Mouse (Mus musculus) stomach, postnatal 0 days (tissue): ENCODE data around the gene Cux2. TPM values are rescaled to one million over a fixed set of nuclear protein-coding genes. Genes with fewer than 3 reads are reported as not detected.

Experiments used
- ATAC-seq: fragments of 200-750 bp; cut with Nextera tagmentation; 2 replicates; pipeline ENCODE4 v1.8.0; 2017; ENCODE audit not compliant: low FRiP score, low TSS enrichment
- DNase-seq: peaks from one replicate; pipeline ENCODE4 v3.0.0-alpha.2; 2016; ENCODE audit warnings: low spot score
- H3K27ac ChIP-seq: fragments of 300-500 bp; sonication (generic); replicated peaks from 2 replicates; pipeline ENCODE4 v1.5.1; 2014; ENCODE audit warnings: mild to moderate bottlenecking, control low read depth
- H3K27me3 ChIP-seq: fragments of 300-500 bp; sonication (generic); 2 replicates; pipeline ENCODE4 v1.6.1; 2014; ENCODE audit warnings: low read length; ENCODE audit not compliant: control insufficient read depth, insufficient read depth
- H3K36me3 ChIP-seq: fragments of 300-500 bp; sonication (generic); 2 replicates; pipeline ENCODE4 v1.6.1; 2014; ENCODE audit warnings: low read length, mixed read lengths; ENCODE audit not compliant: control insufficient read depth, insufficient read depth
- H3K4me1 ChIP-seq: fragments of 300-500 bp; sonication (generic); replicated peaks from 2 replicates; pipeline ENCODE4 v1.6.1; 2014; ENCODE audit warnings: antibody characterized with exemption; ENCODE audit not compliant: control insufficient read depth, insufficient read depth
- H3K4me2 ChIP-seq: fragments of 300-500 bp; sonication (generic); replicated peaks from 2 replicates; pipeline ENCODE4 v1.6.1; 2014; ENCODE audit warnings: low read depth, mild to moderate bottlenecking, control low read depth, moderate library complexity
- H3K4me3 ChIP-seq: fragments of 300-500 bp; sonication (generic); 2 replicates; pipeline ENCODE4 v1.5.1; 2014; ENCODE audit warnings: low read depth, low read length, control low read depth
- H3K9ac ChIP-seq: fragments of 300-500 bp; sonication (generic); 2 replicates; pipeline ENCODE4 v1.6.1; 2014; ENCODE audit warnings: mild to moderate bottlenecking, low read length, control low read depth, mixed read lengths
- H3K9me3 ChIP-seq: fragments of 300-500 bp; sonication (generic); 2 replicates; pipeline ENCODE4 v1.6.1; 2016; ENCODE audit warnings: low read length; ENCODE audit not compliant: control insufficient read depth
- CTCF ChIP-seq: IDR thresholded peaks from 2 replicates; pipeline ENCODE4 v1.5.1; 2016; ENCODE audit warnings: antibody characterized with exemption, low read depth, mild to moderate bottlenecking, moderate library complexity
- EP300 ChIP-seq: optimal IDR thresholded peaks from 2 replicates; pipeline ENCODE3; 2016; ENCODE audit warnings: antibody characterized with exemption
- WGBS: fragments of 180-500 bp; shearing (Covaris S2); extraction: QIAGEN DNeasy Blood & Tissue Kit; methylation state at CpG from one replicate; pipeline ENCODE4 v1.1.7; 2014; 5-methylcytosine and 5-hydroxymethylcytosine counted together
- polyA plus RNA-seq: library from polyadenylated mRNA; unstranded; fragments of >200 nt; fragmentation: Nextera tagmentation; extraction: Ambion mirVana; gene quantifications from 2 replicates; pipeline ENCODE4 v1.2.1, GENCODE M21; 2015

The Cux2 gene
- polyA plus RNA-seq, 1 experiment from 2014 or later, result 1.2 TPM

DNA sequence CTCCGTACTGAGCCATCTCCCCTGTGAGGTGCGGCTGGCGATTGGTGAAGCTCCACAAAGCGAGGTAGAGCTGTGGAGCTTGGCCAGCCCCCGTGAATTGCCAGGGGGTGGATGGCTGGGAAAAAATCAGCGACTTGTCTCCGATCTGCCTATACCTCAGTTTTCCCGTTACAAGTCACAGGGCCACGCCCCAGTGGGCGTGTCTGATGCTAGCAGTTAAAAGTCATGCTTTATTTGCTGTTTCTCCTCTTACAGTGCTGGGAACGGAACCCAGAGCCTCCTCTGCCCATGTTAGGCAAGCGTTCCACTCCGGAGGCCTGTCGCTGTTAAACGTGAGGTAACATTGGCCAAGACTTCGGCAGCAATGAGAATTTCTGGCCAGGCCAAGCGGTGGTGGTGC, 144.2 kb downstream of the Cux2 start:
- H3K4me1 ChIP-seq, result no peaks in the 10 kb centered on the region
- H3K9ac ChIP-seq, result no peak overlapping the region
- no peaks in the 10 kb centered on the region for H3K27me3 ChIP-seq
- H3K4me3 ChIP-seq, result no peak overlapping the region
- DNase-seq, result no peak
- WGBS, result 78% methylated on average over 17 of the region's 17 CpGs
- H3K4me2 ChIP-seq, result no peak overlapping the region
- no peak for ATAC-seq
- no peak for TF ChIP-seq EP300
- no peak for TF ChIP-seq CTCF
- no peaks in the 10 kb centered on the region for H3K36me3 ChIP-seq
- no peaks in the 10 kb centered on the region for H3K9me3 ChIP-seq
- no peak overlapping the region for H3K27ac ChIP-seq

DNA sequence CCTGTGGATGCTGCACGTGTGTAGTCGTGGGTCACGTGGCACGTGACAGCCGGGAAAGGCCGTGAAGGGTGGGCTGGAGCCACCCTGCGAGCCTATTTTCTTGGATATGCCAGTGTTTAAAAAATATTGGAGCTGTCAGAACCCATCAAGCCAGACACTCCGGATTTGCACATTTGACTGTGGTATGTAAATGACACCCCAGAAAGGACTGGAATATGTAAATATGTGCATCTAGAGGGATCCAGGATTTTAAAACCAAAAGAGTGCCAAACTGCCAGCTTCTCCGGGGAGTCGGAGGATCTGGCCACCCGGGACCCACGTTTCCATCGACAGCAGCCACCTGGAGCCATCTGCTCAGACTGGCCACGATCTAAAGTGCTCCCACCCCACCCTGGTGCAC, 145.1 kb downstream of the Cux2 start:
- H3K4me3 ChIP-seq, result no peak overlapping the region
- H3K27me3 ChIP-seq, result no peaks in the 10 kb centered on the region
- no peak overlapping the region for H3K27ac ChIP-seq
- H3K4me1 ChIP-seq, result no peaks in the 10 kb centered on the region
- ATAC-seq (no peak), DNase-seq (no peak)
- no peak overlapping the region for H3K4me2 ChIP-seq
- WGBS, result 83% methylated on average over 14 of the region's 14 CpGs
- no peaks in the 10 kb centered on the region for H3K9me3 ChIP-seq
- H3K9ac ChIP-seq, result no peak overlapping the region
- H3K36me3 ChIP-seq, result no peaks in the 10 kb centered on the region
- TF ChIP-seq EP300 (no peak), CTCF (no peak)

DNA sequence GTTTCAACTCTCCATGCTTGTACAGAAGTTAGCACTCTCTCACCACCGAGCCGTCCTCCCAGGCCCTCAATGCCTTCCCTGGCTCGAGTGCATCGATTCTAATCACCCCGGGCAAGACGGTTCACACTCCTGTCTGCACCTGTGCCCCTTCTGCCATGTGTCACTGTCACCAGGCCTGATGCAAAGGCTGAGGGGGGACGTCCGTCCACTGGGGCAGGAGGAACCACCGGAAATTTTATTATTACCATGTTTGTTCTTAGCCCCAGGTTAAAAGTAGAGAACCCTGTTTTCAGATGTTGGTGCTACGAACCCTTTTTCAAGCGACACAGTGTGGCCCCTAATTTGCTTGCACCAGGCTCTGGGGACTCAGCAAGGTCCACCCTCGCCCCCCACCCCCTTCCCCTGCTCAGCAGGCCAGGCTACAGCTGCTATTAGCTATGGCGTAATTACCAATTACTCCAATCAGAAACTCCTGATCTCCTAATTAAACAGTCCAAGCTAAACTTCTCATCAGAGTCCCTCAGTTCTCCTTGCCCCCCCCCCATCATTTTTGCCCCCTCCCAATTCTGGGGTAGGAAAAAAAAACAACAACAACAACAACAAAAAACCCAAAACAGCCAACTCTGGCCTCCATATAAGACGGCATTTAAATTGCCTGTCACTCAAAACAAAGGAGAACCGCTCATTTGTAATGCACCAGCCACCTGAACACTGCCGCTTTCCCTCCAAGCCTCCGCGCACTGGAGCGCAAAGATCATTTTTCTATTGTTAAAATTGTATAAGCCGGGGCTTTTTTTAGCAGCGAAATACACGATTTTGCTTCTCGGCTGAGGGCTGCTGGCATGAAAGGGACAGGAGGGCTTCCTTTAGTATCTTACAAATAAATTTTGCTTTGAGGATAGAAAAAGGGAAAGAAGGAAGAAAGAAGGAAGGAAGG, 146.8 kb downstream of the Cux2 start:
- no peak for TF ChIP-seq EP300
- no peak for TF ChIP-seq CTCF
- no peak for DNase-seq
- 55% methylated on average over 23 of the region's 23 CpGs for WGBS

DNA sequence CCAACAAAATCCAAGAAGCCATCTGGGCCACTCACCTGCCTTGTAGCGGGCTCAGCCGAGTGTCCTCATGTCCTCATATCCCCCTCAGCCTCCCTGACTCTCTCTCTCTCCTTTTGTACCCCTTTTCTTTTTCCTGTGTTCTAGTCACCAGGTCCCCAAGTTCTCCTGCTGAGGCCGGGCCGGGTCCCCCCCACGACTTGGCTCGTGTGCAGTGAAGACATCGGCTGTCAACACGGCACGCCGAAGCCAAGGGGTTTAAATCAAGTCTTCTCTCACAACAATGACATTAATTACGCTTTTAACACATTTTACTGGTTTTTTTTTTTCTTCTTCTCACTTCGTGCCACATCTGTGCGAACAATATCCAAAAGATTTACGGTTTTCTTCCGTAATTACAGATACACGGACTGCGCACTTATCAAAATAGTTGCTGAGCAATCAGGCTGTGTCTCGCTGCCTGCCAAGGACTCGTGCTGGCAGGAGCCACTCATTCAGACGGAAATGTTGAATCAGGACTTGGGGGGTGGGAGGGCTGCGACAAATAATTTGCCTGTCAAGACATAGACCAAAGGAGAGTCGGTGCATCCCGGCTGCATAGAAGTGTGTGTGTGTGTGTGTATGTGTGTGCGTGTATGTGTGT, 154.7 kb downstream of the Cux2 start:
- DNase-seq (no peak), ATAC-seq (no peak)
- Histone ChIP-seq H3K4me1 (no peaks in the 10 kb centered on the region), H3K27ac (no peak overlapping the region), H3K27me3 (no peaks in the 10 kb centered on the region), H3K9me3 (no peaks in the 10 kb centered on the region), H3K4me3 (no peak overlapping the region), H3K4me2 (no peak overlapping the region), H3K9ac (no peak overlapping the region), H3K36me3 (no peaks in the 10 kb centered on the region)
- WGBS, result 58% methylated on average over 24 of the region's 24 CpGs
- TF ChIP-seq CTCF, result no peak

More for the DNA sequence above, 146.8 kb downstream of the Cux2 start:
- no peak overlapping the region for H3K4me3 ChIP-seq
- no peaks in the 10 kb centered on the region for H3K4me1 ChIP-seq
- no peaks in the 10 kb centered on the region for H3K36me3 ChIP-seq
- no peak for ATAC-seq
- no peak overlapping the region for H3K27ac ChIP-seq
- H3K27me3 ChIP-seq, result no peaks in the 10 kb centered on the region
- H3K9ac ChIP-seq, result no peak overlapping the region
- no peak overlapping the region for H3K4me2 ChIP-seq
- H3K9me3 ChIP-seq, result no peaks in the 10 kb centered on the region

DNA sequence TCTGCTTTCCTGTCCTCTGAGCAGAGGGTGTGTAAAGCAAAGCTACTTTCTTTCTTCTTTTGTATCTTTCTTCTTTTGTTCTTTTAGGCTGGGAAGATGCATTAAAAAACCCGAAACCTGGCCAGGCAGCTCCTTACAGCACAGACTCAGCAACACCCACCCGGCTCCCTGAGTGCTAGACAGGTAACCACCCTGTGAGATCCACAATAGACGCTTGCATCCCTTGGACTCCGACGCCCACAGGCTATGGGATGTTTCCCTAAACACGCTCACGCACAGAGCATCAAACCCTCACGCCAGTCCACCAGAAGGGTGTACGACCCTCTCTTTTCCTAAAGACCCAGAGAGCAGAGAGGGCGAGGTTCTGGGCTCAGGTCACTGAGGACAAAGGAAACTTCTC, 155.3 kb downstream of the Cux2 start:
- TF ChIP-seq CTCF (no peak), EP300 (no peak)
- ATAC-seq, result no peak
- no peaks in the 10 kb centered on the region for H3K27me3 ChIP-seq
- H3K9ac ChIP-seq, result no peak overlapping the region
- no peaks in the 10 kb centered on the region for H3K4me1 ChIP-seq
- no peak for DNase-seq
- H3K4me3 ChIP-seq, result no peak overlapping the region
- H3K36me3 ChIP-seq, result no peaks in the 10 kb centered on the region
- no peak overlapping the region for H3K27ac ChIP-seq
- no peak overlapping the region for H3K4me2 ChIP-seq
- 63% methylated on average over 10 of the region's 10 CpGs for WGBS
- no peaks in the 10 kb centered on the region for H3K9me3 ChIP-seq

DNA sequence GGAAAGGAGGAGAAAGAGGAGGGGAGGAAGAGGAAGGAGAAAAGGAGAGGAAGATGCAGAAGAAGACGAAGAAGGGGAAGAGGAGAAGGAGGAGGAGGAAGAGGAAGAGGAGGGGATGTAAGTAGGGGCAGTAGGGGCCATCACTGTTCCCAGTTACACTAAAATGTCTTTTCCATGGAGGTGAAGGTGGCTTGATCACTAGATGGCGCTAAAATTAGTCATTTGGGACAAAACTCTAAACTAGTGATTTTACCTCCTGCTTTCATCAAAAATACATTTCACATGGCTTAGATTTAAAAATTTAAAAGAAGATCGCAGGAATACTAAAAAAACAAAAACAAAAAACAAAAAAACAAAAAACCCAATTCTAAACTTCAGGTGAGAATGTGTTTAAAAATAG, 156.3 kb downstream of the Cux2 start:
- DNase-seq (no peak), ATAC-seq (no peak)
- no peaks in the 10 kb centered on the region for H3K27me3 ChIP-seq
- H3K4me2 ChIP-seq, result no peak overlapping the region
- no peaks in the 10 kb centered on the region for H3K9me3 ChIP-seq
- H3K27ac ChIP-seq, result no peak overlapping the region
- no peak overlapping the region for H3K4me3 ChIP-seq
- no peak for TF ChIP-seq EP300
- peak; percentile 72 for TF ChIP-seq CTCF
- WGBS, result 36% methylated on average over 3 of the region's 3 CpGs
- H3K36me3 ChIP-seq, result no peaks in the 10 kb centered on the region
- H3K4me1 ChIP-seq, result no peaks in the 10 kb centered on the region
- H3K9ac ChIP-seq, result no peak overlapping the region
